Mouse (Mus musculus): ENCODE results near the gene Anks3.

Anks3 gene

DNA sequence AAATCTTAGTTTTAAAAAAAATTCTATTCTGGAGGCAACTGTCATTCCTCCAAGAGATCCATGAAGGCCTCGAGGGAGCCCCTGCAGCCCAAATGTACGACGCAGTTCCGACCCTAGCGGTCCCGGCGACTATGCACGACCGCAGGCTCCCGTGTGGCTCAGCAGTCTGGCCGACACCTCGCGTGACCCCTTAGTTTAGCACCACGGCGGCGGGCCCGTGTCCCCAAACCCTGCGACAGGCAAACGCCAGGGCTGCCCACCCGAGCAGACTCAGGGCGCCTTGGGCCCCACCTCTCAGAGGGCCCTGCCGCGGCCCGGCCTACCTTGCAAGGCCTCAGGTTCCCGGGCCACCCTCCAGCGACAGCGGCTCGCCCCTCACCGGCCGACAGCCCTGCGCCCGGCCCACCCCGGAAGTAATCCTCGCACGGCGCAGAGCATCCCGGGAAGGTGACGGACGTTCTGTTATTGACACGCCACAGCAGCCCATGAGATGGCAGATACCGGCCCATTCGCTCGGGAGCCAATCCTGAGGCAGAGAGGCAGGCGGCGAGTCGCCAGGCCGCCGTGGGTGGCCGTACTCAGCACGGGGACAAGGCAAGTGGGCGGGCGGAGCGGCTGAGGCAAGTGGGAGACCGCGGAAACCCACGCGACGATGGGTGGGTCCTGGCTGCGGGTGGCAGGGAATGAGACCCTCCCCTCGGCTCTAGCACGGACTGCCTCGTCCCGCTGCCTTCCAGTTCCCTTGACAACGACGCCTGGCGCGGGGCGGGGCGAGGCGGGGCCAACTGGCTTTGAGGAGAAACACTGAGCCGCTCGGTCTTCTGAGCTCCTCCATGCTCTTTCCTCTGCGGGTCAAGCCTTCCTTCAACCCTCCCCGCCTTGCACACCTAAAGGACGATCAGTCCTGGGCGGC is at the start of gene Anks3:
Gene Anks3, minus strand, starts transcription at position 409 of the 913 bp plus-strand sequence.
- no peak for TF ChIP-seq NANOG (IDR thresholded peaks at IDR 0.05; ENCODE audit: borderline replicate concordance, low read length)
- no peak for TF ChIP-seq CTCF (conservative IDR thresholded peaks at IDR 0.05; ENCODE audit: low read length)
- no peak for TF ChIP-seq POU5F1 (IDR thresholded peaks at IDR 0.05; ENCODE audit: borderline replicate concordance, low read length)
- H3K9me3 ChIP-seq (ENCODE audit: low read length), result no peaks in the 10 kb centered on the region
- no peaks in the 10 kb centered on the region for H3K27me3 ChIP-seq (ENCODE audit: insufficient read depth, low read length)
- peaks cover 29% of the 10 kb centered on the region for H3K4me1 ChIP-seq (replicated peaks; ENCODE audit: low read depth, low read length)
- peaks cover 32% of the 10 kb centered on the region for H3K36me3 ChIP-seq (ENCODE audit: insufficient read depth, low read length)
- H3K4me3 ChIP-seq (replicated peaks; ENCODE audit: low read length), result peak within 1 kb of the TSS; percentile 94

DNA sequence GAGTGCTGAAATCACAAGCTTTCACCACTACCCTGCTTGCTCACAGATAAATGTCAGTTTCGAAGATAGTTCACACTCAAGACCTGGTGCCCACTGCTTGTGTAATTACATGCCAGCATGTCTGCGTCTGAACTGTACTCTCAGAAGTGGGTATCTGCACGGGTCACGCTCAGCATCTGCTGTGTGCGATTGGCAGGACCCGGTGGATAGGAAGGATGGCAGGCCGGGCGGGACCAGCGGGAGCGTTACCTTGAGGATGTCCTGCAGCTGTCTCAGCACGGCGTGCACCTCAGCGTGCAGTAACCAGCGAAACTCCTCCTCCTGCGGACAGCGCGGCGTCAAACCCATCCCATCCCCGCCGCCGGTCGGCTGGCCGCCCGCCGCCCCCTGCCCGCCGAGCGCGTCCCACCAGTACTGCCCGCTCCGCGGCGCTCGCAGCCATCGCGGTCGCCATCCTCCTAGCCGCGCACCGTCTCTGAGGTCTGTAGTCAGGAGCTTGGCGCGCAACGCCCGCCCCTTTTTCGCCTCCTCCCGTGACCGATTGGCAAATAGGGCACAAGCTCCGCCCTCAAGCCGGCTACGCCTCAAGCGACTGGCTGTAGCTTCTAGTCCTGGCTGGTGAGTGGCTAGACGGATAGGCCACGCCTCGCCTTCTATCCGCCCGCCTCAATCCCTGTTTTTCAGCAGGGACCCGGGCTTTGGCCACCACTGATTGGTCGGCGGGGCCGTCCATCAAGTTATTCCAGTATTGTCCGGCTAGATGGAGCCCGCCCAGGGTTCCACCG is 49.2 kb upstream of the Anks3 start, which contains the start of gene Rogdi:
Gene Rogdi, minus strand, starts transcription at position 500 of the 785 bp plus-strand sequence.
- Histone ChIP-seq H3K9me3 (ENCODE audit: low read length) (no peaks in the 10 kb centered on the region), H3K36me3 (ENCODE audit: insufficient read depth, low read length) (peaks cover 76% of the 10 kb centered on the region), H3K4me1 (replicated peaks; ENCODE audit: low read depth, low read length) (peaks cover 62% of the 10 kb centered on the region), H3K27me3 (ENCODE audit: insufficient read depth, low read length) (peaks cover 6% of the 10 kb centered on the region; the same call in 1 of the 2 replicates), H3K4me3 (replicated peaks; ENCODE audit: low read length) (peak within 1 kb of the TSS; percentile 89)
- TF ChIP-seq POU5F1 (IDR thresholded peaks at IDR 0.05; ENCODE audit: borderline replicate concordance, low read length), result no peak
- no peak for TF ChIP-seq NANOG (IDR thresholded peaks at IDR 0.05; ENCODE audit: borderline replicate concordance, low read length)
- TF ChIP-seq CTCF (conservative IDR thresholded peaks at IDR 0.05; ENCODE audit: low read length), result no peak

DNA sequence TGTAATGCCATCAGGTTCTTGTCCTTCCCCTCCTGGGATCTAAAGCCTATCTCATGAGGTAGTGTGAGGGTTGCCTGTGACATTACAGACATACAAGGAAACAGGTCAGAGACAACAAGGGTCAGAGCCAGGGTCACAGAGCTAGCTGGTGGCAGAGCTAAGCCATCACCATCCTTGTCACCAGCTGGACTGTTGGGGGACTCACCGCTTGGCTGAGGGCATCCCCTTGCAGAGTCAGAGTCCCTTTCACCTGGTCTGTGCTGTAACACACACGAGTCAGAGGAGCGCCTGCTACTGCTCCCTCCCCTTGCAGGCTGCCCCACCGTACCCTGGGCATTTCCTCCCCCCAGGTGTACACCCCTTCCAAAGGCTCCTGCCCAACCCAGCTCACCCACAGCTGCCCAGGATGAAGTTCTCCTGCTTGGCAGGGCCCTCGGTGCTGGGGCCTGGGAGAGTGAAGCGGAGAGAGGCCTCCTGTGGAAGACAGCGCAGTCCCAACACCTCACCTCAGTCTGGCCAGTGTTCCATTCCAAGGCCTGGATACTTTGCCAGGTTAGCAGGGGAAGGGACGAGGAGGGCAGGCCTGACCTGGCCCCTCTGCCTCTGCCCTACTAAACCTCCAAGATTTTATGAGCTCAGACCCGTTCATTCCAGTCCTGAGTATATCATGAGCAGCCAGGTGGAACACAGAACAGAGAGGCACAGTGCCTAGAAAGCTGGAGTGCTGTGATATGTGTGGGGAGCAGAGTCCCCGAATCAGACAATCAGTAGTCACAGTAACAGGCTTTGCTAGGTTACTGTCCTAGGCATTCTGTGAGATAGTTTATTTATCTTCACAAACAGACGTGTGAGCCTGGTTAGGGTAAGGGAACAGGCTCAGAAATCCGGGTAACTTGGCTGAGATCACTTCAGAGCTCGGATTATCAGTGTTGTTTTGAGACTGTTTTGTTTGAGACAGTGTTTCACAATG is 48.3 kb upstream of the Anks3 start:
- no peaks in the 10 kb centered on the region for H3K9me3 ChIP-seq (ENCODE audit: low read length)
- H3K36me3 ChIP-seq (ENCODE audit: insufficient read depth, low read length), result peaks cover 72% of the 10 kb centered on the region
- peak overlapping the region; percentile 89 for H3K4me3 ChIP-seq (replicated peaks; ENCODE audit: low read length)
- TF ChIP-seq POU5F1 (IDR thresholded peaks at IDR 0.05; ENCODE audit: borderline replicate concordance, low read length), result no peak
- H3K4me1 ChIP-seq (replicated peaks; ENCODE audit: low read depth, low read length), result peaks cover 71% of the 10 kb centered on the region
- peaks cover 6% of the 10 kb centered on the region; the same call in 1 of the 2 replicates for H3K27me3 ChIP-seq (ENCODE audit: insufficient read depth, low read length)

DNA sequence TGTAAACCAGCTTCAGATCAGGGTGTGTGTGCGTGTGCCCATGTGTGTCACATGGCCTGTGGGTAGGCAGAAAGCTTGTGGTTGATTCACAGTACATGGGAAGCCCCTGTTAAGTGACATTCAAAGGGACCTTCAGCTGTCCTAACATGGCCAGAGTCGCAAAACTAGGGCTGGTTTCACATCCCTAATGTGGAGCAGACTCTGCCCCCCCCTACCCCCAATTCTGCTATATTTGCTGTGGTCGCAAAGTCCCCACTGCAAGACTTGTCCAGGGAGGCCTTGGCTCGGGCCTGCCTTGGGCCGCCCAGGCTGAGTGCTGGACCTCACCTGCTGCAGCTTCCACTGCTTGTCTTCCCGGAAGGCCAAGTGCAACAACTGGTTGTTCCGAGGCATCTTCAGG is 47.3 kb upstream of the Anks3 start:
- Histone ChIP-seq H3K4me1 (replicated peaks; ENCODE audit: low read depth, low read length) (peaks cover 80% of the 10 kb centered on the region), H3K36me3 (ENCODE audit: insufficient read depth, low read length) (peaks cover 61% of the 10 kb centered on the region), H3K4me3 (replicated peaks; ENCODE audit: low read length) (no peak overlapping the region), H3K9me3 (ENCODE audit: low read length) (no peaks in the 10 kb centered on the region), H3K27me3 (ENCODE audit: insufficient read depth, low read length) (peaks cover 6% of the 10 kb centered on the region; the same call in 1 of the 2 replicates)
- no peak for TF ChIP-seq NANOG (IDR thresholded peaks at IDR 0.05; ENCODE audit: borderline replicate concordance, low read length)
- TF ChIP-seq CTCF (conservative IDR thresholded peaks at IDR 0.05; ENCODE audit: low read length), result no peak
- TF ChIP-seq POU5F1 (IDR thresholded peaks at IDR 0.05; ENCODE audit: borderline replicate concordance, low read length), result no peak

DNA sequence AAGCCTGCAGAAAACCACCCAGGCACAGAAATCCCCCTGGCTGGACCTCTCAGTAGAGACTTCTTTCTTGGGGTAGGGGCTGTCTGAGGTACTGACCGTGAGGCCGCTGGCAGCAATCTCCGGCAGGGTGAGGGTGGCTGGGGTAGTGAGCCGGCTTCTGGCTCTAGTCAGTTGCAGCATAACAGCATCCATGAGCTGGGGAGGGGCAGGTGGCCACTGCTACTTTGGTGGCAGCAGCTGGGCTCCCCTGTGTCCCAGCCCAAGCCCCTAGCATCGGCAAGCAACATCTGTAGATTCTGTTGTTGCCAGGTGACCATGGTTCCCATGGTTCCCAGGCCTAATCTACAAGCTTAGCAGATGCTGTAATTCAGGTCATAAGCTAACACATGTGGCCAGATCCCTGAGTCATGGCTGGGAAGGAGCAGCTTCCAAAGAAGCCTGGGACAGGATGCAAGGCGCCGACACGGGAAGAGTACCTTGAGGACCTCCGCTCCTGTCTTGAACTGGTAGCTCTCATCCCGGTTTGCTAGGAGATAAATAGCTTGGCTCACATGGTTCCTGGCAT is 46.4 kb upstream of the Anks3 start:
- H3K36me3 ChIP-seq (ENCODE audit: insufficient read depth, low read length), result peaks cover 53% of the 10 kb centered on the region
- H3K4me1 ChIP-seq (replicated peaks; ENCODE audit: low read depth, low read length), result peaks cover 77% of the 10 kb centered on the region
- H3K27me3 ChIP-seq (ENCODE audit: insufficient read depth, low read length), result peaks cover 6% of the 10 kb centered on the region; the same call in 1 of the 2 replicates
- TF ChIP-seq CTCF (conservative IDR thresholded peaks at IDR 0.05; ENCODE audit: low read length) (no peak), NANOG (IDR thresholded peaks at IDR 0.05; ENCODE audit: borderline replicate concordance, low read length) (no peak), POU5F1 (IDR thresholded peaks at IDR 0.05; ENCODE audit: borderline replicate concordance, low read length) (no peak)
- H3K9me3 ChIP-seq (ENCODE audit: low read length), result no peaks in the 10 kb centered on the region
- no peak overlapping the region for H3K4me3 ChIP-seq (replicated peaks; ENCODE audit: low read length)

DNA sequence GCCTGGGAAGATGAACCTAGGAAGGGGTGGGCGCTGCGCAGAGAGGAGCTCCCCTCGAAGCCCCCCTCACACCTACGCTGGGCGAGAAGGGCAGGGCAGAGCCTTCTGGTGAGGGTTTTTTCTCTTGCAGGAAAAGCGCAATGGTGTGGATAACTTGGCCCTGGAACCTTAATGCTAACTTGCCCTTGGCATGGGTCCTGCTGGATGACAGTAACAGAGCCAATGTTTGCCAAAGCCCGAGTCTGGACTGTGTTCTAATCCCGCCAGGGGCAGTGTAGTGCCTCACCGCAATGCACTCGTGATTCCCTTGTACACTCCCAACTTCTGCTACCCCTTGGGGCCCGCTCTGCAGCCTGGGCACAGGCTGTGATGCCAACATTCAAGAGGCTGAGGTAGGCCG is 44.1 kb upstream of the Anks3 start:
- H3K36me3 ChIP-seq (ENCODE audit: insufficient read depth, low read length), result peaks cover 39% of the 10 kb centered on the region
- peak overlapping the region; percentile 39; the same call in 1 of the 2 replicates for H3K4me3 ChIP-seq (replicated peaks; ENCODE audit: low read length)
- no peaks in the 10 kb centered on the region for H3K9me3 ChIP-seq (ENCODE audit: low read length)
- TF ChIP-seq NANOG (IDR thresholded peaks at IDR 0.05; ENCODE audit: borderline replicate concordance, low read length), result no peak
- no peak for TF ChIP-seq POU5F1 (IDR thresholded peaks at IDR 0.05; ENCODE audit: borderline replicate concordance, low read length)
- no peak for TF ChIP-seq CTCF (conservative IDR thresholded peaks at IDR 0.05; ENCODE audit: low read length)
- H3K4me1 ChIP-seq (replicated peaks; ENCODE audit: low read depth, low read length), result peaks cover 60% of the 10 kb centered on the region
- no peaks in the 10 kb centered on the region for H3K27me3 ChIP-seq (ENCODE audit: insufficient read depth, low read length)

DNA sequence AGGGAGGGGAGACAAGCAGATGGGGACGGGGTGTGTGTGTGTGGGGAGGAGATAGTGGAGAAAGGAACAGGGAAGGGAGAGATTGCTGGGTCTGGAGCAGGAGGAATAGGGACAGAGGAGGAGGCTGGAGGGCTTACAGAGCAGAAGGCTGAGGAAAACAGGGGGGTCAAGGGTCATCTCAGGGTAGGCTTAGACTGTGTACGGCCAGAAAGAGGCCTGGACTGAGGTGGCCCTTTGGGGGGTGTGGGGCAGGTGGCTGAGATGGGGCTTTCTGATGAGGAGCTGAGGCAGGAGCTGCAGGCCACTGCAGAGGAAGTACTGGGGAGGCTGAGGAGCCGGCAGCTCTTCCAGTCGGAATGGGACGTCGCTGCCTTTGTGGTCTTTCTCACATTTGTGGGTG is 43.5 kb upstream of the Anks3 start:
- TF ChIP-seq POU5F1 (IDR thresholded peaks at IDR 0.05; ENCODE audit: borderline replicate concordance, low read length), result no peak
- no peak for TF ChIP-seq CTCF (conservative IDR thresholded peaks at IDR 0.05; ENCODE audit: low read length)
- TF ChIP-seq NANOG (IDR thresholded peaks at IDR 0.05; ENCODE audit: borderline replicate concordance, low read length), result no peak
- H3K36me3 ChIP-seq (ENCODE audit: insufficient read depth, low read length), result peaks cover 39% of the 10 kb centered on the region
- peaks cover 55% of the 10 kb centered on the region for H3K4me1 ChIP-seq (replicated peaks; ENCODE audit: low read depth, low read length)
- H3K27me3 ChIP-seq (ENCODE audit: insufficient read depth, low read length), result no peaks in the 10 kb centered on the region
- no peaks in the 10 kb centered on the region for H3K9me3 ChIP-seq (ENCODE audit: low read length)
- peak overlapping the region; percentile 39 for H3K4me3 ChIP-seq (replicated peaks; ENCODE audit: low read length)
